Mouse (Mus musculus) midbrain, embryonic 16.5 days (tissue): ENCODE results near the gene Zfp277. TPM values are rescaled to one million over a fixed set of nuclear protein-coding genes. Genes with fewer than 3 reads are reported as not detected.

Experiments used
- ATAC-seq: fragments of 200-750 bp; cut with Nextera tagmentation; 2 replicates; pipeline ENCODE4 v1.8.0; 2017; ENCODE audit warnings: moderate TSS enrichment
- H3K27ac ChIP-seq: fragments of 300-500 bp; sonication (generic); 2 replicates; pipeline ENCODE4 v1.5.1; 2014; ENCODE audit warnings: mild to moderate bottlenecking, low read length, mixed read lengths
- H3K27me3 ChIP-seq: fragments of 300-500 bp; sonication (generic); 2 replicates; pipeline ENCODE4 v1.6.1; 2014; ENCODE audit warnings: low read depth, low read length, mixed read lengths; ENCODE audit not compliant: control insufficient read depth, insufficient read depth
- H3K36me3 ChIP-seq: fragments of 300-500 bp; sonication (generic); 2 replicates; pipeline ENCODE4 v1.6.1; 2014; ENCODE audit warnings: mild to moderate bottlenecking, low read length, moderate library complexity, mixed read lengths; ENCODE audit not compliant: control insufficient read depth, insufficient read depth
- H3K4me1 ChIP-seq: fragments of 300-500 bp; sonication (generic); 2 replicates; pipeline ENCODE4 v1.6.1; 2014; ENCODE audit warnings: mild to moderate bottlenecking, low read length, mixed read lengths; ENCODE audit not compliant: control insufficient read depth, insufficient read depth
- H3K4me2 ChIP-seq: fragments of 300-500 bp; sonication (generic); 2 replicates; pipeline ENCODE4 v1.6.1; 2014; ENCODE audit warnings: mild to moderate bottlenecking, low read length, mixed read lengths
- H3K4me3 ChIP-seq: fragments of 300-500 bp; sonication (generic); 2 replicates; pipeline ENCODE4 v1.5.1; 2014; ENCODE audit warnings: low read depth, mild to moderate bottlenecking, low read length, moderate library complexity, mixed read lengths
- H3K9ac ChIP-seq: fragments of 300-500 bp; sonication (generic); 2 replicates; pipeline ENCODE4 v1.6.1; 2014; ENCODE audit warnings: low read depth, low read length, mixed read lengths
- H3K9me3 ChIP-seq: fragments of 300-500 bp; sonication (generic); replicated peaks from 2 replicates; pipeline ENCODE4 v1.6.1; 2014; ENCODE audit warnings: mild to moderate bottlenecking, low read length, mixed read lengths; ENCODE audit not compliant: control insufficient read depth, poor library complexity, severe bottlenecking
- WGBS: fragments of 180-500 bp; shearing (Covaris S2); extraction: QIAGEN DNeasy Blood & Tissue Kit; methylation state at CpG from one replicate; pipeline ENCODE4 v1.1.7; 2014; 5-methylcytosine and 5-hydroxymethylcytosine counted together
- polyA plus RNA-seq: library from polyadenylated mRNA; unstranded; fragments of >200 nt; fragmentation: Nextera tagmentation; extraction: Ambion mirVana; gene quantifications from 2 replicates; pipeline ENCODE4 v1.2.1, GENCODE M21; 2015

The Zfp277 gene
- polyA plus RNA-seq, 1 experiment from 2014 or later, result 30.1 TPM

DNA sequence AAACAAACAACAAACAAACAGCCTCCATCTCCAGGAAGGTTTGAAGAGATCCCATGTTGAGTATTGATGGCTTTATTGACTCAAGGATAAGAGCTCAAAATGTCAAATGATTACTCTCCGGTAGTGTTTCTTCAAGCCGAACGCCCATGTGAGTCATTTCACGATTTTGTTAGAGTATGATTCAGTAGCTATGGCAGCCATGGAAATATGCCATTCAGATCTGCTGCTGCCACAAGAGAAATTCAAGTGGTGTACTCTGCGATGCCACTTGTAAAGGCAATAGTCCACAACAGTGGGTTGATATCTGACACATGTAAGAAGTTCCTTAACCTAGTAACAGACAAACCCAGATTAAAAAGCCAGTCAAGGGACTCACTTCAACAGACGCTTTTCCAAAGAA is 62.0 kb downstream of the Zfp277 start:
- no peak overlapping the region for H3K27ac ChIP-seq
- H3K9me3 ChIP-seq, result no peaks in the 10 kb centered on the region
- 94% methylated on average over 6 of the region's 6 CpGs for WGBS
- no peak overlapping the region for H3K4me3 ChIP-seq
- H3K27me3 ChIP-seq, result no peaks in the 10 kb centered on the region
- H3K9ac ChIP-seq, result no peak overlapping the region
- no peak for ATAC-seq
- H3K4me1 ChIP-seq, result no peaks in the 10 kb centered on the region
- H3K36me3 ChIP-seq, result no peaks in the 10 kb centered on the region
- H3K4me2 ChIP-seq, result no peak overlapping the region

DNA sequence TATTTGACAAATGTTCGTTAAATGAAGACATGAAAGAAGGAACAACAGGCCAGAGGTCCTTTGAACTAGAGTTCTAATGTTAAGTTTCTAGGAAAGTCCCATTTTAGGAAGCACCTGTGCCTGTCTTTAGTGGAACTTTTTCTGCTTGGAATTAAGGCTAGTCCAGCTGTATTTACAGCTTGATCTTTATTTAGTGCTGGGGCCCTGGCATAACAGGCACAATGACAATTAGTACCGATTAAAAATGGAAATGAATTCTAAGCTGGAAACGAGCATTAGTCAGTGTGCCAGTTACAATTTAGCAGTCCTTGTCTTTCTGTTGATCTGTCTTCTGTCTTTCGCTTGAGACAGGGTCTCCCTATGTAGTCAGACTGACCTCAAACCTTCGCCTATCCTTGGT is 63.2 kb downstream of the Zfp277 start:
- H3K36me3 ChIP-seq, result no peaks in the 10 kb centered on the region
- no peak overlapping the region for H3K4me2 ChIP-seq
- H3K4me1 ChIP-seq, result no peaks in the 10 kb centered on the region
- no peak overlapping the region for H3K9ac ChIP-seq
- no peaks in the 10 kb centered on the region for H3K27me3 ChIP-seq
- no peaks in the 10 kb centered on the region for H3K9me3 ChIP-seq
- WGBS, result 83% methylated on average over 5 of the region's 5 CpGs
- ATAC-seq, result no peak
- H3K4me3 ChIP-seq, result no peak overlapping the region
- H3K27ac ChIP-seq, result no peak overlapping the region

DNA sequence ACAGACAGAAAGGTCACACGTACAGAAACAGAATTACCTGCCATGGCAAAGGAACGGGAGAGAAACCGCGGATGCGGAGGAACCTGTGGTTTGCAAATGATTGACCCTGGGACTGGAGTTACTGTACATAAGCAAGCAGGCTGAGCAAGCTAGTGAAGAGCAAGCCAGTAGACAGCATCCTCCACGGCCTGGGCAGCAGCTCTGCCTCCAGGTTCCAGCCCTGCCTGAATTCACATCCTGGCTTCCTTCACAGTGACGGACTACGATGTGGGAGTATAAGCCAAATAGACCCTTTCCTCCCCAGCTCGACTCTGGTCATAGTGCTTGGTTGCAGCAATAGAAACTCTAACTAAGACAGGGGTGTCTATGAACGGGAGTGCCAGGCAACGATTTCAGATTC is 63.9 kb downstream of the Zfp277 start:
- no peak overlapping the region for H3K4me3 ChIP-seq

DNA sequence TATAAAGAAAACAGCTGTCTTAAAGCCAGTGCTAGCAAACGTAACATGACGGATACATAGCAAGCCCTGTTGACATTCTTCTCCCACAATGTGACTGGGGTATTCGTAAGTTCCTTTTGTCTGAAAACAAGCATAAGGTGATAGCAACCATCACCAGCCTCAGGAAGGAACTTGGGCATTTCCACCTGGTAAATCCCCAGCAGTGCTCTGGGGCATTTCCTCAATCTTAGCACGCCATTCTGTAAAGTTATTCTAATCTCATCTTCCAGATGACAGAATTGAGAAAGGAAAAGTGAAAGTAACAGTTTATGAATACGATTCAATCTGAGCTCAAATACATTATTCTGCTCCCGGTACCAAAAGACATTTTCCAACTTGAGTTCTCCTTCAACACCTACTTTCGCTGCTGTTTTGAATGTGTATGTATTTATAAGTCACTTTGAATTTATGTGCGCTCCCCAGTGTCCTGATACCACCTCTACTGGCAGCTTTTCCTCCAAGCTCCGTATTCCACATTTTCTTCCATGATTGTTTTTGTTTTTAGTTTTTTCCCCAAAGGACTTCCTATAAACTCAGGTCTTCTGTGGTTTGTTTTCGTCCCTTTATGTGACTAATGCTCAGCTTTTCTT is 64.4 kb downstream of the Zfp277 start:
- Histone ChIP-seq H3K27ac (no peak overlapping the region), H3K9me3 (no peaks in the 10 kb centered on the region), H3K4me3 (no peak overlapping the region), H3K36me3 (no peaks in the 10 kb centered on the region), H3K27me3 (no peaks in the 10 kb centered on the region), H3K4me2 (no peak overlapping the region), H3K4me1 (no peaks in the 10 kb centered on the region), H3K9ac (no peak overlapping the region)
- ATAC-seq, result no peak
- WGBS, result 87% methylated on average over 10 of the region's 10 CpGs

More for the DNA sequence above, 63.9 kb downstream of the Zfp277 start:
- ATAC-seq, result no peak
- H3K9ac ChIP-seq, result no peak overlapping the region
- no peaks in the 10 kb centered on the region for H3K36me3 ChIP-seq
- WGBS, result 93% methylated on average over 11 of the region's 11 CpGs
- no peaks in the 10 kb centered on the region for H3K27me3 ChIP-seq
- no peak overlapping the region for H3K4me2 ChIP-seq
- H3K4me1 ChIP-seq, result no peaks in the 10 kb centered on the region
- H3K27ac ChIP-seq, result no peak overlapping the region
- H3K9me3 ChIP-seq, result no peaks in the 10 kb centered on the region

DNA sequence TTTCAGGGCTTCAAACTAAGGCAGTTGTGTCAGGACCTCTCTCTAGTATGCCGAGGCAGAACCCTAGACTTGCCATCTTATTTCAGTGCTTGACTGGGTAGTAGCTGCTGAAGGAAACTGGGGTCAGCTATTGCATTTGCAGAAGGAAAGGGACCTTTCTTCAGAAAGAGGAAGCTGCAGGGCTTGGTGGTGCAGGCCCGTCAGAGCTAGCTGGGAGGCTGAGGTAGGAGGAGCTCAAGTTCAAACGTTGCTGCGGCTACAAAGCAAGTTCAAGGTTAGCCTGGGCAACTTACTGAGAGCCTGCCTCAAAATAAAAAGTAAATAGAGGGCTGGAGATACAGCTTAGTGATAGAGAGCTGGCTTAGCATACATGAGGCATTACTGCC is 66.2 kb downstream of the Zfp277 start:
- no peaks in the 10 kb centered on the region for H3K4me1 ChIP-seq
- H3K9ac ChIP-seq, result no peak overlapping the region
- WGBS, result 81% methylated on average over 4 of the region's 4 CpGs
- no peaks in the 10 kb centered on the region for H3K27me3 ChIP-seq
- no peaks in the 10 kb centered on the region for H3K36me3 ChIP-seq
- no peak overlapping the region for H3K4me3 ChIP-seq
- no peaks in the 10 kb centered on the region for H3K9me3 ChIP-seq
- no peak overlapping the region for H3K4me2 ChIP-seq
- no peak for ATAC-seq
- no peak overlapping the region for H3K27ac ChIP-seq

DNA sequence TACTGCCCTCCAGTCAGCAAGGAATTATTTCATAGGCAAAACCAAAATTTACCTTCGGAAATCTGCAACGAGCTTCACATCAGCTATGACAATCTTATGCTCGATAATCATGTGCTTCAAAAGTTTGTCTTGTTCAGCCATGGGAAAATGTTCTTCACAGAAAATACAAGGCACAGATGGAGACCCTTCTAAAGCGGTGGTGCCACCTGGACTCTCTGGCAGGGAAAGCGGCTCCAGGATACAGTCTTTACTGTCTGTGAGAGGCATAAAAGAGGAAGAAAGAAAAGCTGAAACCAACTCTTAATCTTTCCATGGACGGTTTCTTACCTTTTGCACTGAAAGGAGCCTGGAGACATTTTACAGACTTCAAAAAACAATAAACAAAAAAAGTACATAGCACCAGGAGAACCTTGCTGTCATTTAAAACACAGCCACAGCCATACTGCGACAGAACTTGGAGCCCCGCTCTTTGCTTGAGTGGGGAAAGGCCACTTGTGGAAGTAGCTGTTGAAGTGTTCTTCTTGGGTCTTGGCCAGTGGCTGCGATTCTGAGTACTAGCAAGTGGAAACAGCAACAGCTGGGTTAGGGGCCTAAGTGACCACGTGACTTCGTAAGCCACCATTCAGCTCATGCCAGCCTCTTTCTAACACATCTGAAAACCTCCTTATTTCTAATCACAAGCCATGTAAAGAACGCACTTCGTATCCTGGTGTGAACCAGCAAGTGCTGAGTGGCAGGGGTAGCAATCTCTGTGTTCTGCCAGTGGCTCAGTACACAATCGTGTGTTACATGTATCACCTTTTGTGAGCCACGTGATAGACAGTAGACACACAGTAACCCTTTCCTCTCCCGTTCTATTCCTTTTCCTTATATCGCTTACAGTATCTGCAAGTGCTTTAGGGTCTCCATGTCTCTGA is 66.8 kb downstream of the Zfp277 start:
- 90% methylated on average over 17 of the region's 17 CpGs for WGBS
- no peak overlapping the region for H3K4me2 ChIP-seq
- no peak overlapping the region for H3K4me3 ChIP-seq
- ATAC-seq, result no peak
- H3K9me3 ChIP-seq, result no peaks in the 10 kb centered on the region
- H3K27ac ChIP-seq, result no peak overlapping the region
- H3K9ac ChIP-seq, result no peak overlapping the region
- no peaks in the 10 kb centered on the region for H3K4me1 ChIP-seq
- H3K27me3 ChIP-seq, result no peaks in the 10 kb centered on the region
- H3K36me3 ChIP-seq, result no peaks in the 10 kb centered on the region

DNA sequence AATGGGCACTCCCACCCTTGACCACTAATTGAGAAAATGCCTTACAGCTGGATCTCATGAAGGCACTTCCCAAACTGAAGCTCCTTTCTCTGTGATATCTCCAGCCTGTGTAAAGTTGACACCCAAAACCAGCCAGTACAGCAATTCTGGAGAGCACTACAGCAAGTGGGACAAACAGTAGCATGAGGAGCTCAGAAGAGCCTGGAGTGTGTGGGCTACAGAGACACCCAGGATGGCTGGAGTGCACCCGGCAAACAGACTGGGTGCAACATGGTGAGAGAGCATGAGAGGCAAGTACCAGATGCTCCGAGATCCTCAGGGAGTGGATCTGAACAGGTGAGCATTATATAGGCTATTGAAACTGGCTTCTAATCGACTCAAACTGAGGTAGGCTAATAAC is 93.8 kb downstream of the Zfp277 start:
- Histone ChIP-seq H3K4me3 (no peak overlapping the region), H3K9me3 (no peaks in the 10 kb centered on the region), H3K36me3 (no peaks in the 10 kb centered on the region), H3K9ac (no peak overlapping the region), H3K27ac (no peak overlapping the region), H3K4me2 (no peak overlapping the region), H3K4me1 (peaks cover 8% of the 10 kb centered on the region), H3K27me3 (no peaks in the 10 kb centered on the region)
- ATAC-seq, result no peak
- 89% methylated on average over 3 of the region's 3 CpGs for WGBS

DNA sequence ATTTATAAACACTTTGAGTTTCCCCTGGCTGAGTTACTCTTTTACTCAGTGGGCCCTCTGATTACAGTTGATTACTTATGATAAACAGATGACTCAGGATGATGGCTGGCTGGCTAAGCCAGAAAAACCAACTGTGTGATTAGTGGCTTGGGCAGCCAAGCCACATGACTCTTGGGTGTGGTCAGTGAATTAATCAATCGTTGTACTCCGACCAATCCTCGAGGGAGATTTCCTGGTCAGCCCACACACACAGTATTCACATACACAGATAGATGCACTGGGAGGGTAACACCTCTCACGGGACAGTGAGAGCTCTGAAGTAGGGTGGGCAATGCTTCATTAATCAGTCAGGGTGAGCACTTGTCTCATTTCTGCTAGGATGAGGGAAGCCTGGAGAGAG is 97.5 kb downstream of the Zfp277 start:
- H3K4me1 ChIP-seq, result peaks cover 9% of the 10 kb centered on the region
- no peaks in the 10 kb centered on the region for H3K36me3 ChIP-seq
- ATAC-seq, result no peak
- no peak overlapping the region for H3K9ac ChIP-seq
- H3K27me3 ChIP-seq, result no peaks in the 10 kb centered on the region
- WGBS, result 88% methylated on average over 4 of the region's 4 CpGs
- no peak overlapping the region for H3K4me2 ChIP-seq
- no peak overlapping the region for H3K4me3 ChIP-seq
- H3K27ac ChIP-seq, result no peak overlapping the region
- no peaks in the 10 kb centered on the region for H3K9me3 ChIP-seq

DNA sequence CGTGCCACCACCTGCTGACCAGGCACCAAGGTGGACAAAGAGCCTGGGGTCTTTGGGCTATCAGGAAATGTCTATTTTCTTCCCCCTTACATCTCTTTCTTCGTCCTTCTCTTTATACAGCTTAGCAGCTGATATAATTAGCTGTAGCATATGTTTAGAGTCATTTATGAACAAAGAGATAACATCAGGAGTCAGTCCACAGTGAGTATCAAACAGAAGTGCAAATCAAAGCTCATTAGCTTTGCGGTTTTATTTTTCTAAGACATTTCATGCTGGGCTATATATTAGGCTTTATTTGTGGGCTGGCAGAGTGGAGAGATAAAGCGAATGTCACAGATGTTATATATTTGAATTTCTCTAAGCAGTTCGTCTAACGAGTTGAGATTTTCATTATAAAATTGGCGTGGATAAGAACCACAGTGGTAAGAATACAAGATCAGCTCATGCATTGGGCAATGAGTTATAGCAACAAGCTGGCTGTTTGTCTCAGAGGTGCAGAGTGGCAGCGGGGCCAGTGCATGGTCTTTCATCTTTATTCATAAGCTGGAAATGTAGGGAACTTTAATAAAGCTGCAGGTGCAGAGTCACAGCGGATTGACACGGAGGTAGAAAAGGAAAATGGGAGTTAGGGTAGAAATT is 98.5 kb downstream of the Zfp277 start:
- Histone ChIP-seq H3K27me3 (no peaks in the 10 kb centered on the region), H3K9ac (no peak overlapping the region), H3K4me3 (no peak overlapping the region), H3K36me3 (no peaks in the 10 kb centered on the region), H3K9me3 (no peaks in the 10 kb centered on the region), H3K27ac (no peak overlapping the region), H3K4me1 (peaks cover 9% of the 10 kb centered on the region), H3K4me2 (no peak overlapping the region)
- no peak for ATAC-seq
- 31% methylated on average over 10 of the region's 10 CpGs for WGBS
